Mouse (Mus musculus) megakaryocyte, embryonic 14.5 days (primary cell): Measurements from ENCODE around the gene Ptdss2.

Experiments used
- FLI1 ChIP-seq: IDR thresholded peaks from 2 replicates; pipeline ENCODE4 v1.6.1; 2012; ENCODE audit warnings: low read length, inconsistent platforms, mixed read lengths
- GATA1 ChIP-seq: IDR thresholded peaks from 3 replicates; pipeline ENCODE4 v1.6.1; 2012; ENCODE audit warnings: mixed read lengths, low read length, inconsistent platforms, borderline replicate concordance

DNA sequence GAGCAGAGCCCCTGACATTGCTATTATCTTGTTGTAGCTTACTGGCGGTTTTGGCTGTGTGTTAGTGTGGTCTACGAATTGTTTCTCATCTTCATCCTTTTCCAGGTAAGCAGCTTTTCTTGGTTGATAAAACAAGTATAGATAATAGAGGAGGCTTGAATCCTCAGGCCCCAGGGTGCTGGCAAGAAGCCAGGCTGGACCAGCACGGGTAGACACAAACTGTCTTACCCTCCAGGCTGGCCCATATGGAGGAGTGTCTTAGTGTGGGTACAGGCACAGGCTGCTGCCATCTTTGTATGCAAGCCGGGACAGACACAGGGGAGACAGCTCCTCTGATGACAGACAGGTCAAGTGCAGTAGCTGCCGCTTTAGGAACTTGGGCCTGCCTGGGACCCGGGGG lies 24.9 kb downstream of the Ptdss2 start:
- TF ChIP-seq GATA1 (no peak), FLI1 (no peak)
